Mouse (Mus musculus) lung, embryonic 15.5 days (tissue): ENCODE results near the gene Fut7. TPM values are rescaled to one million over a fixed set of nuclear protein-coding genes. Genes with fewer than 3 reads are reported as not detected.
"Not testable (repeated sequence)": the region's sequence is repeated elsewhere in the genome, so short reads cannot be mapped to it uniquely, and the experiment has no call there.

ENCODE experiments used
- ATAC-seq: fragments of 200-750 bp; cut with Nextera tagmentation; 2 replicates; pipeline ENCODE4 v1.8.0; 2017; ENCODE audit warnings: moderate number of reproducible peaks, borderline replicate concordance; ENCODE audit not compliant: low FRiP score, low TSS enrichment; ENCODE audit errors: extremely low read depth
- H3K27ac ChIP-seq: fragments of 300-500 bp; sonication (generic); 2 replicates; pipeline ENCODE4 v1.5.1; 2015; ENCODE audit warnings: moderate library complexity, mild to moderate bottlenecking, inconsistent platforms
- H3K27me3 ChIP-seq: fragments of 300-500 bp; sonication (generic); 2 replicates; pipeline ENCODE4 v1.6.1; 2015; ENCODE audit warnings: inconsistent platforms
- H3K36me3 ChIP-seq: fragments of 300-500 bp; sonication (generic); 2 replicates; pipeline ENCODE4 v1.6.1; 2015; ENCODE audit warnings: inconsistent platforms
- H3K4me1 ChIP-seq: fragments of 300-500 bp; sonication (generic); 2 replicates; pipeline ENCODE4 v1.6.1; 2015; ENCODE audit warnings: inconsistent platforms
- H3K4me2 ChIP-seq: fragments of 300-500 bp; sonication (generic); 2 replicates; pipeline ENCODE4 v1.6.1; 2015; ENCODE audit warnings: inconsistent platforms, mild to moderate bottlenecking, moderate library complexity
- H3K4me3 ChIP-seq: fragments of 300-500 bp; sonication (generic); 2 replicates; pipeline ENCODE4 v1.5.1; 2015; ENCODE audit warnings: mild to moderate bottlenecking, inconsistent platforms
- H3K9ac ChIP-seq: fragments of 300-500 bp; sonication (generic); 2 replicates; pipeline ENCODE4 v1.6.1; 2015; ENCODE audit warnings: inconsistent platforms
- H3K9me3 ChIP-seq: fragments of 300-500 bp; sonication (generic); 2 replicates; pipeline ENCODE4 v1.6.1; 2016; ENCODE audit warnings: inconsistent platforms
- WGBS: fragments of 180-500 bp; shearing (Covaris S2); methylation state at CpG from one replicate; pipeline ENCODE4 v1.1.7; 2015; 5-methylcytosine and 5-hydroxymethylcytosine counted together
- polyA plus RNA-seq: library from polyadenylated mRNA; unstranded; fragments of >200 nt; fragmentation: Nextera tagmentation; extraction: Ambion mirVana; gene quantifications from 2 replicates; pipeline ENCODE4 v1.2.1, GENCODE M21; 2015

The Fut7 gene
- polyA plus RNA-seq, 1 experiment from 2014 or later, result 0.11 TPM

GRCm38 (mm10) chr2:25400291-25400690 lies 22.8 kb upstream of the Fut7 start:
- Histone ChIP-seq H3K27ac (no peak overlapping the region), H3K4me1 (peaks cover 16% of the 10 kb centered on the region), H3K4me2 (peak overlapping the region; percentile 26), H3K9ac (no peak overlapping the region), H3K4me3 (no peak overlapping the region), H3K36me3 (no peaks in the 10 kb centered on the region), H3K9me3 (no peaks in the 10 kb centered on the region), H3K27me3 (peaks cover 93% of the 10 kb centered on the region)
- 18% methylated on average over 16 of the region's 16 CpGs for WGBS
- no peak for ATAC-seq

- no peak overlapping the region for H3K4me3 ChIP-seq
- 3% methylated on average over 17 of the region's 17 CpGs for WGBS
Measured at GRCm38 (mm10) chr2:25400764-25401163, 22.3 kb upstream of the Fut7 start.

GRCm38 (mm10) chr2:25402377-25402971 lies 20.6 kb upstream of the Fut7 start:
- Histone ChIP-seq H3K9me3 (no peaks in the 10 kb centered on the region), H3K9ac (peak overlapping the region; percentile 38; the same call in 1 of the 2 replicates), H3K4me1 (peaks cover 4% of the 10 kb centered on the region; the same call in 1 of the 2 replicates), H3K27me3 (peaks cover 82% of the 10 kb centered on the region), H3K4me2 (peak overlapping the region; percentile 79), H3K36me3 (no peaks in the 10 kb centered on the region), H3K4me3 (peak overlapping the region; percentile 54), H3K27ac (no peak overlapping the region)
- ATAC-seq, result no peak
- WGBS, result 1% methylated on average over 13 of the region's 13 CpGs

More at GRCm38 (mm10) chr2:25400764-25401163, 22.3 kb upstream of the Fut7 start:
- Histone ChIP-seq H3K27me3 (peaks cover 90% of the 10 kb centered on the region), H3K9ac (no peak overlapping the region), H3K36me3 (no peaks in the 10 kb centered on the region), H3K4me2 (peak overlapping the region; percentile 26), H3K4me1 (peaks cover 12% of the 10 kb centered on the region), H3K9me3 (no peaks in the 10 kb centered on the region), H3K27ac (no peak overlapping the region)
- no peak for ATAC-seq

GRCm38 (mm10) chr2:25402972-25403601 lies 20.0 kb upstream of the Fut7 start:
- H3K4me1 ChIP-seq, result peaks cover 4% of the 10 kb centered on the region; the same call in 1 of the 2 replicates
- H3K9me3 ChIP-seq, result no peaks in the 10 kb centered on the region
- peak overlapping the region; percentile 79 for H3K4me2 ChIP-seq
- peak overlapping the region; percentile 38 for H3K9ac ChIP-seq
- ATAC-seq, result peak; percentile 43; the same call in 1 of the 2 replicates
- H3K27me3 ChIP-seq, result peaks cover 76% of the 10 kb centered on the region
- H3K4me3 ChIP-seq, result peak overlapping the region; percentile 54
- no peak overlapping the region for H3K27ac ChIP-seq
- WGBS, result 2% methylated on average over 51 of the region's 54 CpGs
- no peaks in the 10 kb centered on the region for H3K36me3 ChIP-seq

- Histone ChIP-seq H3K4me3 (no peak overlapping the region), H3K36me3 (no peaks in the 10 kb centered on the region), H3K27me3 (peaks cover 68% of the 10 kb centered on the region), H3K4me1 (peaks cover 4% of the 10 kb centered on the region; the same call in 1 of the 2 replicates), H3K9ac (no peak overlapping the region), H3K4me2 (peak overlapping the region; percentile 79; the same call in 1 of the 2 replicates), H3K9me3 (no peaks in the 10 kb centered on the region), H3K27ac (no peak overlapping the region)
- no peak for ATAC-seq
- 79% methylated on average over 4 of the region's 4 CpGs for WGBS
Measured at GRCm38 (mm10) chr2:25403994-25404393, 19.1 kb upstream of the Fut7 start.

- 74% methylated on average over 10 of the region's 10 CpGs for WGBS
Measured at GRCm38 (mm10) chr2:25408908-25409307, 14.2 kb upstream of the Fut7 start.

GRCm38 (mm10) chr2:25413436-25413835 lies 9.6 kb upstream of the Fut7 start:
- not testable (repeated sequence) for H3K9me3 ChIP-seq, H3K4me1 ChIP-seq, H3K36me3 ChIP-seq, H3K4me3 ChIP-seq, H3K4me2 ChIP-seq, H3K9ac ChIP-seq, H3K27ac ChIP-seq, ATAC-seq, H3K27me3 ChIP-seq

More at GRCm38 (mm10) chr2:25408908-25409307, 14.2 kb upstream of the Fut7 start:
- Histone ChIP-seq H3K36me3 (no peaks in the 10 kb centered on the region), H3K27ac (no peak overlapping the region), H3K9me3 (no peaks in the 10 kb centered on the region), H3K9ac (no peak overlapping the region), H3K4me2 (no peak overlapping the region), H3K4me1 (no peaks in the 10 kb centered on the region), H3K27me3 (peaks cover 19% of the 10 kb centered on the region), H3K4me3 (no peak overlapping the region)
- no peak for ATAC-seq

- Histone ChIP-seq H3K27ac (no peak overlapping the region), H3K27me3 (peaks cover 2% of the 10 kb centered on the region; the same call in 1 of the 2 replicates), H3K9ac (no peak overlapping the region), H3K4me3 (no peak overlapping the region), H3K4me1 (no peaks in the 10 kb centered on the region), H3K9me3 (no peaks in the 10 kb centered on the region), H3K4me2 (no peak overlapping the region), H3K36me3 (no peaks in the 10 kb centered on the region)
- ATAC-seq, result no peak
- WGBS, result 25% methylated on average over 3 of the region's 3 CpGs
Measured at GRCm38 (mm10) chr2:25417426-25417825, 5.6 kb upstream of the Fut7 start.

GRCm38 (mm10) chr2:25421896-25422295 lies 1.2 kb upstream of the Fut7 start:
- 24% methylated on average over 3 of the region's 3 CpGs for WGBS
- ATAC-seq, result no peak
- Histone ChIP-seq H3K4me3 (no peak overlapping the region), H3K4me2 (no peak overlapping the region), H3K9me3 (no peaks in the 10 kb centered on the region), H3K36me3 (no peaks in the 10 kb centered on the region), H3K27ac (no peak overlapping the region), H3K4me1 (no peaks in the 10 kb centered on the region), H3K9ac (no peak overlapping the region), H3K27me3 (peaks cover 39% of the 10 kb centered on the region)

GRCm38 (mm10) chr2:25423626-25424025 lies 559 bp downstream of the Fut7 start:
- H3K9me3 ChIP-seq, result no peaks in the 10 kb centered on the region
- no peak for ATAC-seq
- 14% methylated on average over 1 of the region's 1 CpGs for WGBS
- no peak overlapping the region for H3K9ac ChIP-seq
- no peaks in the 10 kb centered on the region for H3K36me3 ChIP-seq
- no peaks in the 10 kb centered on the region for H3K4me1 ChIP-seq
- no peak overlapping the region for H3K27ac ChIP-seq
- H3K4me2 ChIP-seq, result no peak overlapping the region
- no peak overlapping the region for H3K4me3 ChIP-seq
- peaks cover 39% of the 10 kb centered on the region for H3K27me3 ChIP-seq

GRCm38 (mm10) chr2:25425481-25425880 lies 2.4 kb downstream of the Fut7 start:
- H3K36me3 ChIP-seq, result no peaks in the 10 kb centered on the region

GRCm38 (mm10) chr2:25426721-25427191 lies 3.7 kb downstream of the Fut7 start:
- no peak for ATAC-seq
- Histone ChIP-seq H3K27me3 (peaks cover 51% of the 10 kb centered on the region), H3K9me3 (no peaks in the 10 kb centered on the region), H3K4me3 (no peak overlapping the region), H3K27ac (no peak overlapping the region), H3K4me1 (0 out of 2 replicates have a peak, but pooled peaks cover 3% of the 10 kb centered on the region), H3K36me3 (no peaks in the 10 kb centered on the region), H3K4me2 (no peak overlapping the region), H3K9ac (no peak overlapping the region)
- whole genome bisulfite sequencing, result 31% methylated on average over 5 of the region's 5 CpGs

More at GRCm38 (mm10) chr2:25425481-25425880, 2.4 kb downstream of the Fut7 start:
- H3K9me3 ChIP-seq, result no peaks in the 10 kb centered on the region
- no peak overlapping the region for H3K4me2 ChIP-seq
- H3K4me1 ChIP-seq, result 0 out of 2 replicates have a peak, but pooled peaks cover 3% of the 10 kb centered on the region
- H3K9ac ChIP-seq, result no peak overlapping the region
- H3K4me3 ChIP-seq, result no peak overlapping the region
- peaks cover 51% of the 10 kb centered on the region for H3K27me3 ChIP-seq
- 42% methylated on average over 27 of the region's 27 CpGs for WGBS
- no peak for ATAC-seq
- H3K27ac ChIP-seq, result no peak overlapping the region
